Mouse (Mus musculus) embryonic facial prominence, embryonic 15.5 days (tissue): ENCODE data around the gene Paqr7. TPM values are rescaled to one million over a fixed set of nuclear protein-coding genes. Genes with fewer than 3 reads are reported as not detected.

Source experiments
- ATAC-seq: fragments of 200-750 bp; cut with Nextera tagmentation; 2 replicates; pipeline ENCODE4 v1.8.0; 2017; ENCODE audit warnings: low read depth, moderate TSS enrichment; ENCODE audit not compliant: insufficient number of reproducible peaks, low FRiP score, low TSS enrichment
- H3K27ac ChIP-seq: fragments of 300-500 bp; sonication (generic); replicated peaks from 2 replicates; pipeline ENCODE4 v1.5.1; 2015; ENCODE audit warnings: mild to moderate bottlenecking, inconsistent platforms
- H3K27me3 ChIP-seq: fragments of 300-500 bp; sonication (generic); 2 replicates; pipeline ENCODE4 v1.6.1; 2015; ENCODE audit warnings: inconsistent platforms
- H3K36me3 ChIP-seq: fragments of 300-500 bp; sonication (generic); 2 replicates; pipeline ENCODE4 v1.6.1; 2015; ENCODE audit warnings: mild to moderate bottlenecking, inconsistent platforms
- H3K4me1 ChIP-seq: fragments of 300-500 bp; sonication (generic); 2 replicates; pipeline ENCODE4 v1.6.1; 2015; ENCODE audit warnings: inconsistent platforms
- H3K4me2 ChIP-seq: fragments of 300-500 bp; sonication (generic); replicated peaks from 2 replicates; pipeline ENCODE4 v1.6.1; 2015; ENCODE audit warnings: mild to moderate bottlenecking, inconsistent platforms
- H3K4me3 ChIP-seq: fragments of 300-500 bp; sonication (generic); replicated peaks from 2 replicates; pipeline ENCODE4 v1.5.1; 2015; ENCODE audit warnings: mild to moderate bottlenecking, inconsistent platforms
- H3K9ac ChIP-seq: fragments of 300-500 bp; sonication (generic); 2 replicates; pipeline ENCODE4 v1.6.1; 2015; ENCODE audit warnings: inconsistent platforms
- H3K9me3 ChIP-seq: fragments of 300-500 bp; sonication (generic); replicated peaks from 2 replicates; pipeline ENCODE4 v1.6.1; 2016; ENCODE audit warnings: inconsistent platforms
- WGBS: fragments of 180-500 bp; shearing (Covaris S2); methylation state at CpG from one replicate; pipeline ENCODE4 v1.1.7; 2015; 5-methylcytosine and 5-hydroxymethylcytosine counted together
- microRNA-seq: library from miRNA; unstranded; fragments of <30 nt; microRNA quantifications from one replicate; pipeline ENCODE4, GENCODE M21; 2016; ENCODE audit warnings: borderline number of aligned reads
- polyA plus RNA-seq: library from polyadenylated mRNA; unstranded; fragments of >200 nt; fragmentation: Nextera tagmentation; extraction: Ambion mirVana; gene quantifications from 2 replicates; pipeline ENCODE4 v1.2.1, GENCODE M21; 2015

The Paqr7 gene
- polyA plus RNA-seq, 1 experiment from 2014 or later, result 7.2 TPM

DNA sequence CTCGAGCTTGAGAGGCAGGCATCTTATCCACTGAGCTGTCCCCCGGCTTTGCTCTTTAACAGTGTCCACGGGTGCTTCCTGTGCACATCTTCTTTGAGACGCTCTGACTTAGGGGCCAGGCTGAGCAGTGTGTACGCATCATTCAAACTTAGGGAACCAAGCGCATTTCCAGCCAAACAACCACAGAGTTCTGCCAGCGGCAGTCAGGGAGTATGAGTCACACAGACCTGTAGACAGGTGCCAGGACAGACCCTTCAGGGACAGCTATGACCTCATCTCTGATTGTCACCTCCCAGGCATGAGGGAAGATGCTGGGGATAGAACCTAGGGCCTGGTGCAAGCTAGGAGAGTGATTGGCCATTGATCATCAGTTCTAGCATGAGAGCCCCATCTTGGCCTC is 62.7 kb downstream of the Paqr7 start:
- WGBS, result 58% methylated on average over 7 of the region's 7 CpGs
- H3K27me3 ChIP-seq, result no peaks in the 10 kb centered on the region
- H3K27ac ChIP-seq, result no peak overlapping the region
- H3K36me3 ChIP-seq, result peaks cover 4% of the 10 kb centered on the region; the same call in 1 of the 2 replicates
- no peak overlapping the region for H3K4me3 ChIP-seq
- no peak overlapping the region for H3K4me2 ChIP-seq
- no peaks in the 10 kb centered on the region for H3K9me3 ChIP-seq
- peaks cover 18% of the 10 kb centered on the region for H3K4me1 ChIP-seq
- H3K9ac ChIP-seq, result no peak overlapping the region
- ATAC-seq, result no peak; the same call in 1 of the 2 replicates

Small RNA genes lying within 50 kb of the gene (microRNA-seq; reads per million reads assigned to microRNA genes)
- 1.2 reads per million for gene Gm23634

Other genes starting within 250 kb of the Paqr7 start
- gene Gm30191, start 249.8 kb upstream of the Paqr7 start, polyA plus RNA-seq, result not detected in 2 replicates
- gene Grrp1, start 242.6 kb upstream of the Paqr7 start, polyA plus RNA-seq, result 6.7 and 6.8 TPM in 2 replicates
- gene Pdik1l, start 208.8 kb upstream of the Paqr7 start, polyA plus RNA-seq, result 17.6 and 19.5 TPM in 2 replicates
- 6.3 and 9.4 TPM in 2 replicates for gene Trim63, start 181.6 kb upstream of the Paqr7 start, polyA plus RNA-seq
- gene Slc30a2, start 153.5 kb upstream of the Paqr7 start, polyA plus RNA-seq, result 1.6 and 2.3 TPM in 2 replicates
- gene Extl1, start 112.8 kb upstream of the Paqr7 start, polyA plus RNA-seq, result 4.1 and 4.5 TPM in 2 replicates
- gene Pafah2, start 100.4 kb upstream of the Paqr7 start, polyA plus RNA-seq, result 15.7 and 17.7 TPM in 2 replicates
- gene Stmn1, start 28.4 kb upstream of the Paqr7 start, polyA plus RNA-seq, result 1,403 and 1,438 TPM in 2 replicates
- gene Aunip, start 14.3 kb downstream of the Paqr7 start, polyA plus RNA-seq, result 8.8 and 8.9 TPM in 2 replicates
- gene Mtfr1l, start 38.7 kb downstream of the Paqr7 start, polyA plus RNA-seq, result 111 and 116 TPM in 2 replicates
- 19.8 and 29.8 TPM in 2 replicates for gene Selenon, start 55.5 kb downstream of the Paqr7 start, polyA plus RNA-seq
- 5.0 and 5.6 TPM in 2 replicates for gene Man1c1, start 207.6 kb downstream of the Paqr7 start, polyA plus RNA-seq